Mouse (Mus musculus): ENCODE data around the gene Cfap45. TPM values are rescaled to one million over a fixed set of nuclear protein-coding genes. Genes with fewer than 3 reads are reported as not detected.

The Cfap45 gene
- polyA plus RNA-seq (2017; shearing (Covaris generic)) = 0.37 TPM

GRCm38 (mm10) chr1:172520576-172521440 is at the start of gene Cfap45:
Cfap45 (plus strand) TSS chr1:172520801.

DNA sequence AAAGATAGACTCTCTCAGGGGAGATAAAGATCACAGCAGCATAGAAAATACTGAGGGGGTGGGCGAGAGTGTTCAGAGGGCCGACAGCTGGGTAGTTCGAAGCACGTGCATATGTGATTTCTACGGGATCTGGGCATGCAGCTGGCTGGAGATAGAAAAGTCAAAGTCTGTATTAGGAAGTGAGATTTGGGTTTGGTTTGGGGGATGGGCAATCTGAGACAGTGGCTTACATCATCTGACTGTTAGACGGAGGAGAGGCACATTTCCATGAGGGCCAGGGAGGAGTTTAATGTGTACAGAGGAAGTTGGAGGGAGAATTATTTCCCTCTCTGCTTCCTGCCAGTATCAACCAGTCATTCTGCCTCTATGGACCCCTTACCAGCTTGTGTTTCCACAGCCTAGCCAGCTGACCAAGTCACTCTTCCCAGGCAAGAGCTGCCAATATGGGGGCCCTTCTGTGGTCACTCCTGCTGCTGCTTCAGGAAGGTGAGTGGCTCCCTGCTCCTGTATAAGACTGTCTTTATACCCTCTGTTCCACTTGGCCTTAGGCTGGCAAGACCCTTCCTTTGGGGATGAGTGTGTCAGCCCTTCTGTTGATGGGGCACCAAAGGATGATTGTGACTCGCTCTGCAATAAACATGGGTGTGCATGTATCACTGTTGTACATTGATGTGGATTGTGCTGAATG is 45.4 kb upstream of the Cfap45 start, which contains the start of gene Slamf9:
TSS of gene Slamf9 (plus strand) at position 305 of the 688 bp plus-strand sequence.

GRCm38 (mm10) chr1:172481540-172482280 is 38.9 kb upstream of the Cfap45 start, which contains the start of gene Igsf9:
Igsf9 (plus strand) TSS chr1:172481788.

GRCm38 (mm10) chr1:172499765-172500441 is 20.7 kb upstream of the Cfap45 start, which contains the start of gene Tagln2:
Tagln2 (plus strand) TSS chr1:172500047.

GRCm38 (mm10) chr1:172555638-172556037 is 35.0 kb downstream of the Cfap45 start, which contains the start of gene Vsig8:
Vsig8 (plus strand) TSS chr1:172555938.

GRCm38 (mm10) chr1:172590385-172590784 is 69.8 kb downstream of the Cfap45 start, which contains the start of gene Slamf8:
Slamf8 (minus strand) TSS chr1:172590568.

Other genes starting within 250 kb of the Cfap45 start
- gene Atp1a2, start 222.7 kb upstream of the Cfap45 start, polyA plus RNA-seq (2017; shearing (Covaris generic)) = 0.22 TPM
- not detected for gene Kcnj9, start 191.5 kb upstream of the Cfap45 start, polyA plus RNA-seq (2017; shearing (Covaris generic))
- not detected for gene Kcnj10, start 179.6 kb upstream of the Cfap45 start, polyA plus RNA-seq (2017; shearing (Covaris generic))
- gene Pigm, start 144.3 kb upstream of the Cfap45 start, polyA plus RNA-seq (2017; shearing (Covaris generic)) = 9.3 TPM
- not detected for gene Slamf9, start 45.4 kb upstream of the Cfap45 start, polyA plus RNA-seq (2017; shearing (Covaris generic))
- 2.3 TPM for gene Igsf9, start 39.0 kb upstream of the Cfap45 start, polyA plus RNA-seq (2017; shearing (Covaris generic))
- gene Tagln2, start 20.8 kb upstream of the Cfap45 start, polyA plus RNA-seq (2017; shearing (Covaris generic)) = 369 TPM
- not detected for gene Vsig8, start 35.1 kb downstream of the Cfap45 start, polyA plus RNA-seq (2017; shearing (Covaris generic))
- gene Slamf8, start 69.8 kb downstream of the Cfap45 start, polyA plus RNA-seq (2017; shearing (Covaris generic)) = 0.16 TPM
- not detected for gene Fcrl6, start 81.8 kb downstream of the Cfap45 start, polyA plus RNA-seq (2017; shearing (Covaris generic))
- 8.1 TPM for gene Dusp23, start 112.2 kb downstream of the Cfap45 start, polyA plus RNA-seq (2017; shearing (Covaris generic))
- not detected for gene Crp, start 177.3 kb downstream of the Cfap45 start, polyA plus RNA-seq (2017; shearing (Covaris generic))

All from CD4-positive, CD25-positive, alpha-beta regulatory T cell, adult 9 weeks (primary cell).